Mouse (Mus musculus) CH12.LX (cell line): ENCODE measurements at regions not wholly inside any gene's neighbourhood (a gene's known extent, or its start where the extent isn't known, plus 50 kb on each side); places are given as distances from the start of the nearest gene placed in this dataset.

Experiments used
- DNase-seq: peaks from one replicate; pipeline ENCODE4 v3.0.0-alpha.2; 2013; ENCODE audit errors: extremely low read depth
- H3K27ac ChIP-seq: 2 replicates; pipeline ENCODE4 v1.5.1; 2012; ENCODE audit warnings: low read depth, mild to moderate bottlenecking, control low read depth, moderate library complexity; ENCODE audit not compliant: insufficient read depth
- H3K27me3 ChIP-seq: replicated peaks from 2 replicates; pipeline ENCODE3; 2012; ENCODE audit warnings: inconsistent platforms
- H3K36me3 ChIP-seq, 2 experiments: replicated peaks in 1 of 2; 2 replicates each; pipeline versions ENCODE3 to v1.6.1; 2012; ENCODE audit warnings: inconsistent platforms in 1 of 2, low read length in 1 of 2, mild to moderate bottlenecking in 1 of 2, mixed read lengths in 1 of 2, moderate library complexity in 1 of 2; ENCODE audit not compliant: control insufficient read depth in 1 of 2, insufficient read depth in 1 of 2
- H3K4me1 ChIP-seq, 2 experiments: 2 replicates each; pipeline ENCODE4 v1.6.1; 2012; ENCODE audit warnings: inconsistent platforms in 1 of 2, moderate library complexity in 1 of 2; ENCODE audit not compliant: insufficient read depth in 2 of 2, control insufficient read depth in 1 of 2
- H3K4me2 ChIP-seq: 2 replicates; pipeline ENCODE4 v1.6.1; 2012; ENCODE audit warnings: low read depth, mild to moderate bottlenecking, control low read depth; ENCODE audit not compliant: poor library complexity, insufficient read depth, severe bottlenecking
- H3K4me3 ChIP-seq, 3 experiments: fragments of 150-350 bp in 1 of 3; sonication (generic) in 1 of 3; replicated peaks in 1 of 3; 2 replicates each; pipeline versions ENCODE3 to v1.5.1; 2011 to 2012; ENCODE audit warnings: low read depth in 2 of 3, low read length in 2 of 3, mild to moderate bottlenecking in 2 of 3, moderate library complexity in 2 of 3, control low read depth in 1 of 3, improper control_type of control experiment in 1 of 3, inconsistent platforms in 1 of 3, mixed read lengths in 1 of 3; ENCODE audit not compliant: poor library complexity in 1 of 3
- H3K79me2 ChIP-seq: replicated peaks from 2 replicates; pipeline ENCODE4 v1.6.1; 2012; ENCODE audit warnings: mild to moderate bottlenecking, moderate library complexity; ENCODE audit not compliant: control insufficient read depth, poor library complexity, insufficient read depth, severe bottlenecking; ENCODE audit errors: extremely low read depth
- H3K9ac ChIP-seq: 2 replicates; pipeline ENCODE4 v1.6.1; 2012; ENCODE audit warnings: low read depth, mild to moderate bottlenecking, control low read depth, moderate library complexity; ENCODE audit not compliant: insufficient read depth
- H3K9me3 ChIP-seq: replicated peaks from 2 replicates; pipeline ENCODE3; 2012; ENCODE audit warnings: low read length, inconsistent platforms, mixed read lengths
- CHD2 ChIP-seq: IDR thresholded peaks from 2 replicates; pipeline ENCODE4 v1.6.1; 2011; ENCODE audit warnings: low read length, improper control_type of control experiment
- ELF1 ChIP-seq: IDR thresholded peaks from 2 replicates; pipeline ENCODE4 v1.6.1; 2014; ENCODE audit warnings: low read depth, mild to moderate bottlenecking, inconsistent platforms, low read length, improper control_type of control experiment
- EP300 ChIP-seq: IDR thresholded peaks from 2 replicates; pipeline ENCODE4 v1.6.1; 2011; ENCODE audit warnings: low read length, improper control_type of control experiment
- ETS1 ChIP-seq: conservative IDR thresholded peaks from 2 replicates; pipeline ENCODE4 v1.6.1; 2012; ENCODE audit warnings: low read depth, mild to moderate bottlenecking, inconsistent platforms, low read length, improper control_type of control experiment, moderate library complexity
- JUN ChIP-seq: IDR thresholded peaks from 2 replicates; pipeline ENCODE4 v1.6.1; 2011; ENCODE audit warnings: low read depth, mild to moderate bottlenecking, low read length, improper control_type of control experiment, moderate library complexity; ENCODE audit not compliant: insufficient read depth
- MAX ChIP-seq: IDR thresholded peaks from 2 replicates; pipeline ENCODE4 v1.6.1; 2011; ENCODE audit warnings: low read length, improper control_type of control experiment
- MAZ ChIP-seq: IDR thresholded peaks from 2 replicates; pipeline ENCODE4 v1.6.1; 2012; ENCODE audit warnings: low read depth, mild to moderate bottlenecking, inconsistent platforms, low read length, improper control_type of control experiment, moderate library complexity
- MEF2A ChIP-seq: IDR thresholded peaks from 2 replicates; pipeline ENCODE4 v1.6.1; 2014; ENCODE audit warnings: low read depth, mild to moderate bottlenecking, inconsistent platforms, low read length, improper control_type of control experiment, borderline replicate concordance
- MXI1 ChIP-seq: IDR thresholded peaks from 2 replicates; pipeline ENCODE4 v1.6.1; 2011; ENCODE audit warnings: mild to moderate bottlenecking, low read depth, low read length, improper control_type of control experiment
- MYC ChIP-seq: IDR thresholded peaks from 2 replicates; pipeline ENCODE4 v1.6.1; 2011; ENCODE audit warnings: low read depth, mild to moderate bottlenecking, improper control_type of control experiment, low read length
- NELFE ChIP-seq: IDR thresholded peaks from 2 replicates; pipeline ENCODE4 v1.6.1; 2011; ENCODE audit warnings: low read depth, low read length, improper control_type of control experiment
- NRF1 ChIP-seq: IDR thresholded peaks from 2 replicates; pipeline ENCODE4 v1.6.1; 2014; ENCODE audit warnings: low read depth, mild to moderate bottlenecking, inconsistent platforms, low read length, improper control_type of control experiment, moderate library complexity
- POLR2A ChIP-seq: IDR thresholded peaks from 2 replicates; pipeline ENCODE4 v1.6.1; 2011; ENCODE audit warnings: low read depth, mild to moderate bottlenecking, improper control_type of control experiment, low read length
- POLR2AphosphoS2 ChIP-seq: IDR thresholded peaks from 2 replicates; pipeline ENCODE4 v1.6.1; 2011; ENCODE audit warnings: low read depth, low read length, improper control_type of control experiment
- SIN3A ChIP-seq: IDR thresholded peaks from 2 replicates; pipeline ENCODE4 v1.6.1; 2012; ENCODE audit warnings: low read length, improper control_type of control experiment, inconsistent platforms
- ZC3H11A ChIP-seq: IDR thresholded peaks from 2 replicates; pipeline ENCODE4 v1.6.1; 2012; ENCODE audit warnings: low read depth, mild to moderate bottlenecking, inconsistent platforms, low read length, improper control_type of control experiment
- ZKSCAN1 ChIP-seq: IDR thresholded peaks from 2 replicates; pipeline ENCODE4 v1.6.1; 2012; ENCODE audit warnings: low read depth, inconsistent platforms, low read length, improper control_type of control experiment, borderline replicate concordance
- ZNF384 ChIP-seq: IDR thresholded peaks from 2 replicates; pipeline ENCODE4 v1.6.1; 2012; ENCODE audit warnings: low read depth, low read length, improper control_type of control experiment, inconsistent platforms
- dilution Hi-C: fragments of 300-500 bp; cut with MboI; formaldehyde crosslinking; loops from 2 replicates; pipeline ENCODE4 v1.14.3; 2020; ENCODE audit warnings: low sequenced_read_pairs; ENCODE audit not compliant: extremely low pct_unique_long_range_greater_than_20kb, extremely low pct_ligation_motif_present
- in situ Hi-C: fragments of 300-500 bp; cut with MboI; formaldehyde crosslinking; loops from 3 replicates; pipeline ENCODE4 v1.14.3; 2019; ENCODE audit warnings: low sequenced_read_pairs, low pct_ligation_motif_present, low pct_unique_long_range_greater_than_20kb, mixed read lengths

DNA sequence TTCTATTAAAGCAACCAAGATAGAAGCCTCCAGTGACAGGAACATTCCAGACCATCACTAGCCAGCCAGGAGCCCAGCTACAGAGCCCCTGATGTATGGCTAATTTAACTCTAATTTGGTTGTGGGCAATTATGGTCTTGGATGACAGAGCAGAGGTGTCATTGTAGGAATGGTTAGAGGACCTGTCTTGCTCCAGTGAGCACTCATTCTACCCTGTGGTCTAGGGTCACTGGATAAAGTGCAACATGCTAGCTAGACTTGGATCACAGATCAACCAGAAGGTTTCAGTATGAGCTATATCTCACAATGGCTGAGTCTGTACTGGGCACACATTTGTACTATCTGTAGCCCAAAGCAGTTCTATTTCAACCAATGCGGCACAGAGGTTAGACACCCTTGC lies 63.7 kb downstream of the Mrpl23 start:
- TF ChIP-seq MYC (no peak), POLR2AphosphoS2 (no peak), MEF2A (no peak), NRF1 (no peak), NELFE (no peak), JUN (no peak), ELF1 (no peak), SIN3A (no peak), MAZ (no peak), MXI1 (no peak), ZC3H11A (no peak), MAX (no peak), CHD2 (no peak), ZKSCAN1 (no peak), EP300 (no peak), ZNF384 (no peak), POLR2A (no peak)
- H3K9ac ChIP-seq, result no peak overlapping the region
- dilution Hi-C loops, result no loop called here
- H3K4me3 ChIP-seq, result no peak overlapping the region
- H3K36me3 ChIP-seq, result no peaks in the 10 kb centered on the region
- H3K27ac ChIP-seq, result no peak overlapping the region
- in situ Hi-C loops, result no loop called here
- peak; percentile 23 for DNase-seq
- H3K27me3 ChIP-seq, result peaks cover 97% of the 10 kb centered on the region
- no peaks in the 10 kb centered on the region for H3K9me3 ChIP-seq
- no peaks in the 10 kb centered on the region for H3K79me2 ChIP-seq
- no peaks in the 10 kb centered on the region for H3K4me1 ChIP-seq
- H3K4me2 ChIP-seq, result no peak overlapping the region

DNA sequence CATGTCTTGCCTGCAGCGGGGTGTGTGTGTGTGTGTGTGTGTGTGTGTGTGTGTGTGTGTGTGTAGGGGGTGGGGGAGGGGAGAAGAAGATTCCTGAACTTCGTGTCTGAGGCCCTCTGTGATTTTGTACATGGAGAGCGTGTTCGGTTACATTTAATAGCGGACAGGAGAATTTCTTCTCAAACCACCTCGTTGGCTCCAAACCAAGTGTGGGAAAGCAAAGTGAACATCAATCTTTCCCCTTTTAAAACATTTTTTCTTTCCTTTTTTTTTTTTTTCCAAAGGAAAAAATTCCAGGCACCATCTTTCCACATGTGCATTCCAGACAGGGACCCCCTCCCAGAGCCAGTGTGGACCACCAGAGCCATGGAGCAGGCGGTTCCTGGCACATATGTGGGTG lies 65.5 kb downstream of the Mrpl23 start:
- DNase-seq, result no peak
- Histone ChIP-seq H3K27me3 (peaks cover 97% of the 10 kb centered on the region), H3K4me2 (no peak overlapping the region), H3K4me3 (no peak overlapping the region), H3K9ac (no peak overlapping the region), H3K79me2 (no peaks in the 10 kb centered on the region), H3K4me1 (no peaks in the 10 kb centered on the region), H3K9me3 (no peaks in the 10 kb centered on the region), H3K36me3 (no peaks in the 10 kb centered on the region), H3K27ac (no peak overlapping the region)
- dilution Hi-C loops (no loop called here), in situ Hi-C loops (no loop called here)
- TF ChIP-seq MXI1 (no peak), ETS1 (no peak)
